Mouse (Mus musculus): ENCODE results near the gene Aldh16a1.

Aldh16a1 gene

GRCm38 (mm10) chr7:45091001-45091990 lies 63.1 kb downstream of the Aldh16a1 start:
- no peak for DNase-seq (ENCODE audit: low read depth, low spot score)

Measured in CD4-positive, CD25-positive, alpha-beta regulatory T cell, adult 2 months (primary cell).